Mouse (Mus musculus) megakaryocyte, embryonic 14.5 days (primary cell): ENCODE results near the gene Cabp2.

Source experiments
- FLI1 ChIP-seq: IDR thresholded peaks from 2 replicates; pipeline ENCODE4 v1.6.1; 2012; ENCODE audit warnings: low read length, inconsistent platforms, mixed read lengths
- GATA1 ChIP-seq: IDR thresholded peaks from 3 replicates; pipeline ENCODE4 v1.6.1; 2012; ENCODE audit warnings: mixed read lengths, low read length, inconsistent platforms, borderline replicate concordance

GRCm38 (mm10) chr19:4070756-4071155, 10.6 kb upstream of the Cabp2 start:
- TF ChIP-seq GATA1 = no peak
- TF ChIP-seq FLI1 = no peak
